Mouse (Mus musculus) E14TG2a.4 (cell line): Measurements from ENCODE around the gene Sstr3.

Source experiments
- H3K27me3 ChIP-seq: 2 replicates; pipeline ENCODE4 v1.6.1; 2014; ENCODE audit warnings: low read length, control low read depth; ENCODE audit not compliant: insufficient read depth
- H3K36me3 ChIP-seq: 2 replicates; pipeline ENCODE4 v1.6.1; 2014; ENCODE audit warnings: low read length, control low read depth; ENCODE audit not compliant: insufficient read depth
- H3K4me1 ChIP-seq: replicated peaks from 2 replicates; pipeline ENCODE4 v1.6.1; 2014; ENCODE audit warnings: low read depth, low read length, control low read depth
- H3K4me3 ChIP-seq: replicated peaks from 2 replicates; pipeline ENCODE4 v1.5.1; 2014; ENCODE audit warnings: mild to moderate bottlenecking, low read length
- H3K9me3 ChIP-seq: 2 replicates; pipeline ENCODE4 v1.6.1; 2014; ENCODE audit warnings: low read length, control low read depth
- CTCF ChIP-seq: conservative IDR thresholded peaks from 2 replicates; pipeline ENCODE4 v1.5.1; 2014; ENCODE audit warnings: low read length
- NANOG ChIP-seq: IDR thresholded peaks from 2 replicates; pipeline ENCODE4 v1.6.1; 2014; ENCODE audit warnings: borderline replicate concordance, low read length, mixed read lengths
- POU5F1 ChIP-seq: IDR thresholded peaks from 2 replicates; pipeline ENCODE4 v1.6.1; 2014; ENCODE audit warnings: low read length, borderline replicate concordance

The Sstr3 gene

GRCm38 (mm10) chr15:78487066-78487465 is 57.4 kb downstream of the Sstr3 start:
- Histone ChIP-seq H3K4me3 (no peak overlapping the region), H3K4me1 (0 out of 2 replicates have a peak, but pooled peaks cover under 1% of the 10 kb centered on the region), H3K9me3 (no peaks in the 10 kb centered on the region), H3K27me3 (peaks cover 19% of the 10 kb centered on the region), H3K36me3 (no peaks in the 10 kb centered on the region)
- TF ChIP-seq NANOG (no peak), POU5F1 (no peak), CTCF (no peak)
